Mouse (Mus musculus) retina, adult 2 months (tissue): ENCODE data around the gene Vmn1r70.

Source experiments
- DNase-seq: peaks from one replicate; pipeline ENCODE4 v3.0.0-alpha.2; 2012; ENCODE audit warnings: low read depth, low spot score

Vmn1r70 gene

GRCm38 (mm10) chr7:10631232-10631631 is at the start of gene Vmn1r70:
Gene Vmn1r70, plus strand, starts transcription at chr7:10631532.
- no peak for DNase-seq

GRCm38 (mm10) chr7:10613559-10613958 is 17.8 kb upstream of the Vmn1r70 start, which contains the start of gene Vmn1r69:
Gene Vmn1r69, minus strand, starts transcription at chr7:10613659.
- no peak for DNase-seq
